Mouse (Mus musculus): ENCODE data around the gene Ccdc92b.

Gene Ccdc92b

DNA sequence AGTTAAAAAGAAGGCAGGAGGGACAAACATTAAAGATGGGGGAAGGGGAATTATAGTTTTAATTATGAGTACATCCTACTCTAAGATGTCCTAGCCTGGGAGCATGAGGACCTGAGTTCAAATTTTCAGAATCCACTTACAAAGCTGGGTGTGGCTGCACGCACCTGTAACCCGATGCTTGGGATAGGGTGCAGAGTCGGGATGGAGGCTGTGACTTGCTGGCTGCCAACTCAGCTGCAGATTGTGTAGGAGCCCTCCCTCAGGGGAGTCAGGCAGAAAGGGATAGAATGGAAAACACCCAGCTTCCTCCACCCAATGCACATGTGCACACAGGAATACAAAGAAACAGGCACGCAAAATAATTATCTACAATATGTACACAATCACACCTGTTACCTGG, 6.0 kb upstream of the Ccdc92b start:
- no peak for DNase-seq

DNA sequence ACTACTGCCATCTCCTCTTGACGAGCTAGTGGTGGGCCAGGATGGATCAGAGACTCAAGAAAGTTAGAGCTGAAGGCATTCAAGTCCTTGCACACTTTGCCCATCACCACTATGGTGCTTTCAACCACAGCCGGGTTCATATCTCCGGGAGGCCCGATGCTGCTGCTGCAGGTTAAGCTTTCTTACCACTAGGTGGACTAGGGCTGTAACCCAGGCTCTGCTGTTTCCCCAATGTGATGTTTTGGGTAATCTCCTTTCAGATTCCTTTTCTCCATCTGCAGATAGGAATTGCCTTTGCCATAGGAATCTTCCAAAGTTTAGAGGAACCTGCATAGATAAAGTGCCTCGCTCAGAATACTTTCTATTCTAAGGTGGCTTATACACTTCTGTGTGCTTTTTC, 3.8 kb upstream of the Ccdc92b start:
- DNase-seq: no peak

DNA sequence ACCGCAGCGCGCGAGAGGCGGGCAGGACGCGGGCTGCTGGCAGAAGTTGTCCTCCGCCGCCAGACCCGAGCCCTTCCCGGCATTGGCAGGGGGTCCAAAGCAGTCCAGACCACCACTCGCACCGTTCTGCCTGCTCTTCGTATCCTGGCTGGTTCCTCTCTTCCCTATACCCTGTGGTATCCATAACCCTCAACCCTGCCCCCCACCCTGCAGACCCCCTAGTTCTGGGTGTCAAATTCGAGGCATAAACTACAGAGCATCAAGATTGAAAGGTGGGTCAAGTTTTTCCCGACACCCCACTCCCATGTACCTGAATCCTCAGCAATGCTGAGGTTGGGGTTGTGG, 523 bp downstream of the Ccdc92b start:
- no peak for DNase-seq

DNA sequence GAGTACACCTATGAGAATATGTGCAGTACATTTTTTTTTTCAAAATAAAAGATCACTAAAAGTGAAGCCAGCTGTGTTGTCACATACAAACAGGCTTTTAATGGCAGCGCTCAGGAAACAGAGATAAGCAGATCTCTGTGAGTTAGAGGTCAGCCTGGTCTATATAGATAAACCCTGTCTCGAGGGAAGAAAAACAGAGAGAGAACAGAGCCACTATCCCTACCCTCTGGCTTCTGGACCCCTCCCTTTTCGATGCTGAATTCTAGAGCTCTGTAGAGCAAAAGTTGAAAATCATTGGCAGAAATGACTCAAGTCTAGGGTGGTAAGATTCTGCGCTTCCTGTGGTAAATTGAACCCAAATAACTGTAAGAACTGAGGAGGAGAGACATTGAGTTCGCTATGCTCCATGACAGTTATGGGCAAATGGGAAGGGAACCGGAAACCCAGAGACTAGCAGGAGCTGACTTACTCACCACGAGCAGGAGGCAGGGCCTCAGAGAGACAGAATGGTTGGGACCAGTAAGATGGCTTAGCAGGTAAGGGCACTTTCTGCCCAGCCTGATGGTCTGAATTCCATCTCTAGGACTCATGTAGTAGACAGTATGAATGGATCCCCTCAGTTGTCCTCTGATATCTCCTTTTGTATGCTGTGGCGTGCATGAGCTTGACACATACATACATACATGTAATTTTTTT, 2.7 kb downstream of the Ccdc92b start:
- DNase-seq: no peak

DNA sequence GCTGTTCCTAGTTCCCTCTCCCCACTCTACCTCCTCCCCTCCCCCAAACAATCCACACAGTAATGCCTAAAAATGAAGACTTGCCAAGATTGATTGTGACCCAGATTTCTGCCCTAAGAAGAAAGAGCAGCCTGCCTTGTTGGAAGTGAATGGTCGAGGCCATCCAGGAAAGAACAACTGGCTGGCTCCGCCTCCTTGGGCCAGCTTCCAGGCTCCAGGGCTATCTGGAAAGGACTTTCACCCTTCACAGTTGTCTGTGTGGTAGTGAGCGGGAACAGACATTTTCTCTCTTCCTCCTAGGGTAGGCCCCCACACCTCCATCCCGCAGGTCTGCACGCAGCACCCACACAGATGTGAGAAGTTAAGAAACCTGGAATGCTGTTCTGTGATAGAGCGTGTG, 4.3 kb downstream of the Ccdc92b start:
- DNase-seq: no peak

DNA sequence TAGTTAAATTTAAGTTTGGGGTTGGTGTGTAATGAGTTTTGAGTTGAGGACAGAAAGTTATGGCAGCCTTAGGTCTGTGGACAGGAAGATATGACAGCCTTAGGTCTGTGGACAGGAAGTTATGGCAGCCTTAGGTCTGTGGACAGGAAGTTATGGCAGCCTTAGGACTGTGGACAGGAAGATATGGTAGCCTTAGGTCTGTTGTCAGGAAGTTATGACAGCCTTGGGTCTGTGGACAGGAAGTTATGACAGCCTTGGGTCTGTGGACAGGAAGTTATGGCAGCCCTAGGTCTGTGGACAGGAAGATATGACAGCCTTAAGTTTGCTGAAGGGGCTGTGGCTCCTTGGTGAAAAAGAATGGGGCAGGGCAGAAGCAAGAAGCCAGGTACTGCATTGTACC, 5.9 kb downstream of the Ccdc92b start:
- no peak for DNase-seq

DNA sequence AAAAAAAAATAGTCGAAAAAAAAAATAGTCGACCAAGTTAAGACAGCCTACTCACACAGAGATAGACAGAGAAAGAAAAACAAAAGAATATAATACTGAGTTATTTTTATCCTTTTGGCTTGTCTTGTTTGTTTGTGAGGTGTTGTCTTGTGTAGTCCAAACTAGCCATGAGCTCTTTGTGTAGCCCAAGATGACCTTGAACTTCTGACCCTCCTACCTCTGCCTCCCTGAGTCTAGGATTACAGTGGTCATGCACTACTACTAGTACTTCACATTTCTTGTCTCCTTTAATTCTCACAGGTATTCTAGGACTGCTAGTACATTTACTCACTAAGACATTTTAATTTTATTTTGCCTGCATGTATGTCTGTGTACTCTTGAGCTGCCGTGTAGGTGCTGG, 8.1 kb downstream of the Ccdc92b start:
- DNase-seq: no peak

DNA sequence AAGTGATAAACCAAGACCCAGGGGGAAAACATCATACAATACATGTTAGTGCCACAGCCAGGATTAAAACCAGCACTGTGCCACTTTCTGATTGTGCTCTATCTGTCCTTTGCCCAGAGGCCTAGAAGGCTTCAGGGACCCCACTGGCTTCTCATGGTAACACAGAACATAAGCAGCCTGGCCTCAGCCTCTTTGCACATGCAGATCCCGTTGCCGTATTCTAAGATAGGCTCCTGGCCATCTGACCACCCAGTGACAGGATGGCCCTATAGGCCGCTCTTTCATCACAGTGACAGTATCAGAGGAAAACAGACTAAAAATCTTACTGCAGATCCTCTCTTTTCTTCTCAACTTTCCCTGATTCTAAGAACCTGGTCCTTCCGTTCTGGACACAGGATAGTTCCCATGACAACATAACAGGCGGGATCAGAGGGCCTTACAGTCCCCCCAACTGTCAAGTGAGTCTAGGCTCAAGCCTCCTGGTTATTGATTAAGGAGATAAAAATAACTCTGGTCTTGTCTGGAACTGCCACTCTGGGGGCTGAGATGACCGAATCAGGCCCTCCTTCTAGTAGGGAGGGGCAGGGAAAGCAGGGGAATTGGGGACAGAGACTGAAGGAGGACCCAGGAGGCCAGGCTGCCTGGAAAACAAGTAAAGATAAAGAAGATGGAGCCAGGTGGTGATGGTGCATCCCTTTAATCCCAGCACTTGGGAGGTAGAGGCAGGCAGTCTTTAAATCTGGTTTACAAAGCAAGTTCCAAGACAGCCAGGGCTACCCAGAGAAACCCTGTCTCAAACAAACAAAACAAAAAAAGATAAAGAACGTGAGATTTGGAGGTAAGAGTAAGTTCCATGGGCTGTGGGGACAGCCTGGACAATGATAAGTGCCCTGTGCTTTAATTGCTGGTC, 12.7 kb downstream of the Ccdc92b start:
- DNase-seq: no peak

DNA sequence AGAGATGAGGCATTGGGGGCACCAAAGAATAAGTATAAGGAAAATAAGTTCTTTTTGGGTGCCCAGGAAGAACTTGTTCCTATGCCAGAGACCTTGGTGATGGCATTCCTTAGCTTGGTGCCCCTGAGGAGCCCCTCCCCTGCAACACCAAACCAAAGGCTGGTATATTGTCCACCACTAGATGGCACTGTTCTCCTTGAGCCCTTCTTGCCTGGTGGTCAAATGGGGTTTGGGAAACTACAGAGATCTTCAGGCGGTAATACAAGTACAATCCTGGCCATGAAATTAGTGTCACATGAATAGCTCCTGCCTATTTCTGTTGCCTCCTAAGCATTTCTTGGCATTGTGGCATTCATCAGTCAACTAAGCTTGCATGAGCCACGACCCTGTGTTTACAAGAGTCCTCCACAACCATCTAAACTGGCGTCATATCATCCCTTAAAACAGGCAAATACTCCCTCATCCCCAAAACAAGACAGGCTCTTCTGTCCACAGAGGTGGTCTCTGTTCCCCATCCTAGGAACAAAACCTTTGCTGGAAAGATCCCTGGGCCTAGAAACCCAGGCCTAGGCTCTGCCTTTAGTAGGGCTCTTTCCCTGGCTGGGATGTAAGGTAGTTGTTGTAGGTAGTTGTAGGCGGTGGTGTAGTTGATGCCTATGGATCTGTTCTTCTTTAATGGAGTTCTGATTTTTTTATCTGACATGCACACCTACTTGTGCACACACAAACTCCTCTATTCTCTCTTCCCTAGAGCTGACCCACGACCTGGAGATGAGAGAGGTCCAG, 15.3 kb downstream of the Ccdc92b start:
- DNase-seq: peak; percentile 89

DNA sequence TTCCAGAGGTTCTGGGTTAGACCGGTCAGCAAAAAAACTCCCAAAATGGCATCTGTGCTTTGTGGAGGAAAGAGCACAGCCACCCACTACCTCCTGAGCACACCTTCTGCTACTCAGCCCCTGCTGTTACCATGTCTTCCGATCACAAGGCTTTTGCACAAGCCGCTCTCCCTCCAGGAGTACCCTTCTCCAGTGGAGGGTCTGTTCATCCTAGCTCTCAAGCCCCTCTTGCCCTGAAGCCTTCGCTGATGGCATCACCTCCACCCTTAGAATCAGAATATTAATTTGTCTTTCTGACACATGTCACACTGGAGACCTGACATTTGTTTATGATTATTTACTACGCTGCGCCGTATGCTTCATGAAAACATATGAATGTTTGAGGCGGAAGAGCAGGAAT, 18.1 kb downstream of the Ccdc92b start:
- peak; percentile 8 for DNase-seq

DNA sequence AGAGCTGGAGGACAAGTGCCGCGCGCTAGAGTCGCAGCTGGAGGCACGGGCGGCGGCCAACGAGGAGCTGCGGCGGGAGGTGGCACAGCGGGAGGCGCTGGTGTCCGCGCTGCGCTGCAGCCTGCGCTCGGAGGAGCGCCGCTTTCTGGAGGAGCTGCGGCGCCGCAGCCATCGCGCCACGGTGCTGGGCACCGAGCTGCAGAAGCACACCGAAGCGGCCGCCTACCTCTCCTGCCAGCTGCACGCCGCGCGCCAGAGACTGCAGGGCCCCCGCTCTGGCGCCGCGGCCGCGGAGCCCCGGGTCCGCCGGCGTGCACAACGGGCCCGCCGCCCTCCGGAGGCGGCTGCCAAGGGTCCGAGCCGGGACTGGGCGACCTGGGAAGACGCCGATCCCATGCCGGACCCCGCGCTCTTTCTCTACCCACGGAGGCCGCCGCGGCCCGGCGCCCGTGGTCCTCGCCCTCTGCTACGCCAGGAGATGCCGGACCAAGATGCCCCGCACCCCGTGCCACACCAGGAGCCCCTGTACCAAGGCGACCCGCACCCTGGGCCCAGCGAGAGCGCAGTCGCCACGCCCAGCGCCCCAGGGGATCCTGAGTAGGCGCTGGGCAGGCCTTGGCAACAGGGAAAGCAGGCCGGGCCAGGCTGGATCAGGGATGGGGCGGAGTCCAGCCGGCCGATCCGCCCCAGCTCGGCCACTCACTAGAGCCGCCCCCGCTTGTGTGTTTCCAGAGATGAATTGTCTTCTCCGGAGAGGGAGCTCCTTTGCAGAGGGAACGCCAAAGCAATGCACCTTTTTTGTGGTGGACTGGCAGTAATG, 18.8 kb downstream of the Ccdc92b start:
- peak; percentile 88 for DNase-seq

DNA sequence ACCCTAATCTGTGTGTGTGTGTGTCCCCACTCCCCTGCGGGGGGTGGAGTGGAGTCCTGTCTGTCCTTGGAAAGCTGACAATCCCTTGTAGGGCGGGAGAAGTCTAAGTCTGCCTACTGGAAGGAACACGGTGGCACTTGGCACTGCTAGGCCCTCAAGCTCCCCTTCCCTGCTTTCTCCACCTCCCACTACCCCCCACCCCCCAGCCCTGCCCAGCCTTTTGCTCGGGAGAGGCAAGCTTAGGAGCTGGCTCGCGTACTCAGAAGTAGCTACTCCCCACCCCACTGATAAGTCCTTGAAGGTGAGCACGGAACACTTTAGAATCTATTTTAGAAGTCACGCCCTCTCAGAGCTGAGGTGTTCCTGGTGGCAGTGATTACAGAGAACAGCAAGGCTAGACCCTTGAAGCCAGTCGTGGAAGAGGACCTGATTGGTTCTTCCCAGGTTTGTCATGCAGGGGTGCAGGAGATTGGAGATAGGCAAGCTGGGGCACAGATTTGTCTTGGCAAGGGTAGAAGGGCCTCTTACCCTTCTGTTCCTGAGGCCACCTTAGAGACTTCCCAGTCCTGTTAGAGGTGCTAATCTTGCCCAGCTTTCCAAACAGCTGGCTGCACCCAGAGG, 19.5 kb downstream of the Ccdc92b start:
- DNase-seq: no peak

DNA sequence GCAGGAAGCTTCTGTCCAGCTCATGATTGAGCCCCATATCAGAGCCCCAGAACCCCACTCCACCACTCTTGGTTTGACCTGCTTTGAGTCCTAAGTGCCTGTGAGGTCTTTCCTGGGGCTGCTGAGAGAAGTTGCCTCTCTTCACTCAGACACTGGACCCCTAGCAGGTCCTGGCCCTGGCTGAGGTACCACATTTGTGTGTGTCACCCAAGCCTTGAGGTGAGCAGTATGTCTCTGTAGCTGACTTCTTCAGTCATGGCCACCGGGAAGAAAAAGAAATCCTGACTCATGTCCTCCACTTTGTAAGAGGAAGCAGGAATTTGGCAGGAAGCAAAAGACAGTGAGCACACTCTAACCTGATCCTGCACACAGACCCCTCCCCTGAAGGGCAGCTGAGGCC, 20.2 kb downstream of the Ccdc92b start:
- DNase-seq: no peak

DNA sequence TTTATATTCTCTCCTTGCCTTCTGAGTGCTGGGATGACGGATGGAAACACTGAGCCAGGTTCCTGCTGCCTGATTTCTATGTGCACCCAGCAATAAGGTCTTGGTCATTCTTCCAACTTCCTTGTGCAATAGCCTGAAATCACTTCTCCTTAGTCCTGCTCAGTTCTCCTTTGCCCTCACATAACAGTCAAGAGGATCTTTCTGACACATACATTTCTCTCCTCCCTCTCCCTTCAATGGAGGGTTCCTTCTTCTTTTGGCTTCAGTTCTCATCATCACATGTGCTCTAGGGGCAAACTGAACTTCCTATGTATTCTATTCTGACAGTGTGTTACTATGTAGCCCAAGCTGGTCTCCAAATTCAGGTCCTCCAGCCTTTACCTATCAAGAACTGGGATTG, 28.6 kb downstream of the Ccdc92b start:
- DNase-seq: no peak

DNA sequence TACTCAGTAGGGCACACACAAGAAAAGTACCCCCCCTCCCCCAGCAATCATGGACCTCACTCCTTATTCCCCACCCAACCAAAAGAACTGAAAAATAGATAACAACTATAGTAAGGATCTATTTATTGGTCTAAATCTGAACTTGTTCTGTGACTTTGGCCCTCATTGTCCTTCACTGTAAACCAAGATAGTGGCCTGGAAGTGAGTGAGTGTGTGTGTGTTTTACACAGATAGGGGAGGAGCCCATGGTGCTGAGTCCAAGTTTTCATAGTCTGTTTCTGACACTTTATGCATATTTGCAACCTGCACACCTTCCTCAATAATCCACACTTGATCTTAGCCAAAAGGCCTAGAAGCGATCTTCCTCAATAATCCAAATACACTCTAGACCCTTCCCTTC, 29.3 kb downstream of the Ccdc92b start:
- DNase-seq: no peak

DNA sequence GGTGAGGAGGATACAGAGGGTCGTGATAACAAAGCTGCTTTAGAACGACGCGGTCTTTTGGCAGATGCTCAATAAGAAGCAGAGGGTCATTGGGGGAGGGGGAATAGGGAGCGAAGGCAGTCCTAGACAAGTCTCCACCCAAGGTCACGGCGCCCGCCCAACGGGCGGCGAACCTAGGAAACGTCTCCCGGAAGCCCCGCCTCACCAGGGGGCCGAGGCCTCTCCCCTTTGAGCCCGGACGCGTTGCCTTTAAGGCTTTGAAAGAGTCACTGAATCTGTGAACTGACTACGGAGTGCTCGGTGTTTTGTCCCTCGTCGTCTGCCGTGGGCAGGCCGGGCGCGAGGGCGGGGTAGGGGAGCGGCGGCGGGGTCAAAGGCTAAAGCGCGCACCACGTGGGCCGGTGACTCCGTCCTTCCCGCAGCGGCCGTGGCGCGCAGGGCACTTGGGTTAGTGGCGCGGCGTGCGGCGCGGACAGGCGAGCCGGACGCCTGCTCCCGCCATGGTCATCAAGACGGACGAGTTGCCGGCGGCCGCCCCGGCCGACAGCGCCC, 29.8 kb downstream of the Ccdc92b start, which contains the start of gene Cluh:
Cluh (plus strand) TSS at position 401 of the 552 bp plus-strand sequence.
- peak; percentile 96 for DNase-seq

DNA sequence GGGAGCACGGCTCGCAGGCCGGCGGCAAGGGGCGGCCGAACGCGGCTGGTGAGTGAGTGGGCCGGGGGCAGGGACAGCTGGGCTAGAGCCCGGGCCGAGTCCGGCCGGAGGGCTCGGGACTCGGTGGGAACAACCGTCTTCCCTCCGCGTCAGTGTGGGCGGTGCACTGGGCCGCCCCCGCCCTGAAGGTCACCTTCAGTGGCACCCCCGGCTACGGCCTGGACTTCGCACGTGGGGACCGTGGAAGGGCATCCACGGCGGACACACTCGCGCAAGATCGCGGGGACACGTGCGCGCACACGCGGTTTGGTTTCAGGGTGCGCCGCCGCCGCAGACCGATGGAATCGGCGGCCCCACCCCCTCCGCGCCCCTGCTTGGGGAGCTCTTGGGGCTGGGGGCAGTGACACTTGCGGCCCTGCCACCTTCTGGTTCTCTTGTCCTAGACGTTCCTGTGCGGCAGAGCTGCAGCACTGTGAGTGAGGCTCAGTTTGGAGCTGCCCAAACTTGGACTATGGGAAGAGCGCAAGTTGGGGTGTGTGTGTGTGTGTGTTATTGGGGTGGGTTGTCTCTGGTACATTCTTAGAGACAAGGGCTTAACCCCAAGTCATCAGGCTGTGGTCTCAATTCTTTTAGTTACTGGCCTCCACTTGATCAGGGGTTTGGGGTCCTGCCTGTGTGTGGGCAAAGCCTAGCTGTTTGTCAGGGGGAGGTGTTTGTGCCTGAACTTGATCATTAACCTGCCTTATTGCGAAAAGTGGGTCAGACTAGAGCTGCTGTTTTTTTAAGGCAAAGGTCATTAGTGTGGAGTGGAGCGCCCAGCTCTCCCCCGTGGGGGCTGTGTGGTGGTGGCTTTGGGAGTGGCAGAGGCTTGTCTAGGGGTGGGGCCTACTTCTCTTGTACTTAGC, 30.5 kb downstream of the Ccdc92b start:
- peak; percentile 47 for DNase-seq

DNA sequence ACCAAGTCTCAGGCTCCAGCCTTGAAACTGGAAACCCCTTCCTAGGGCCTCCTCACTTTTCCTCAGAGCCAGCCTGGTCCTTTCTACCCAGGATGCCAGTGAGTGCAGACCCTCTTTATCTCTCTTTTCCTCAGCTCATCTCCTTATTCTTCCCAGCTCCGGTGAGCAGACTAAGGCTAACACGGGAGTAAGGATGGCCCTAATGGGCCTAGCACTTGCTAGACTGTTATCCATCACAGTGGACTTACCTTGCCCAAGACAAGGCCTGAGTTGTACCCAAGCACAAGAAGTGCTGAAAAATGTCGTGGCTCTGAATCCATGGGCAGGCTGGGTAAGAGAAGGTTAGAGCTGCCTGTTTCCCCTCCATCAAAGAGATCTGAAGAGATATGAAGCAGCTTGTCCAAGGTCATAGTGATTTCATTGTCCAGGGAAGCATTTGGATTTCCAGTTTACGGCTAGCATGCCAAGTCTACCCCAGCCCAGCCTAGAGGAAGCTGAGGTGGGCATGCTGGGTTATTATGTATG, 31.2 kb downstream of the Ccdc92b start:
- no peak for DNase-seq

DNA sequence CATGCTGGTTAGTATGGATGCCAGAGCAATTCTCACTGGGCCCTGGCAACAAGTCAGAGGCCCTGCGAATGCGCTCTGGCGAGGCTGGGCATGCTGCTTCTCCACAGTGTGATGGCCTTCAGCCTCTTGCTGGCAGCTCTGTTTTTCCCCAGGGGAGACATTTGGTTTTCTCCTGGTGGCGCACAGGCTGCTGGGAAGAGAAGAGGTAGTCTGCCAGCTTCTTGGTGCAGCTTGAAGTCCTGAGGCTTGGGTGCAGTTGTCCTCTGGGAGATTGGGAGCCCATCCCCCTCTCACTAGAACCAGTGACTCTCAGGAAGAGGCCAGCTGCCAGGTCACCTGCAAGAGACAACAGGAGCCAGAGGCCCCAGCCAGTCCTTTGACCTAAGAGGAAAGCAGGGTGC, 33.4 kb downstream of the Ccdc92b start:
- DNase-seq: no peak

DNA sequence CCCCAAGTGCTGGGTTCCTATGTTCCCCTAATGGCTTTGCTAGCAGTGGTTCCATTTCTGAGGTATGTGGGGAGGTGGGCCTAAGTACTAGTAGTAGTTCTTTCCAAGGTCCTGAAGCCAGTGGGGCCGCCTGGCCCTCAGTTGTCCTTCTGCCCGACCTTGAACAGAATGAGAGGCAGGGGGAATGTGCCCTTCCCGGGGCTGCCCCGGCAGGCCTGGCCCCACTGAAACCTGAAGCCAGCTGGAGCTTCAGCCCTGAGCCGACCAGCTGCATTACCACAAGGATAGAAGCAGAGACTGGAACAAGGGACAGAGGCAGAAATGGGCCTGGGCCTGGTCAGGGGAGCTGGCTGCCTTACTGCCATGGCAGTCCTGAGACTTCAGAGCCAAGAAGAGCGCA, 34.0 kb downstream of the Ccdc92b start:
- DNase-seq: no peak

DNA sequence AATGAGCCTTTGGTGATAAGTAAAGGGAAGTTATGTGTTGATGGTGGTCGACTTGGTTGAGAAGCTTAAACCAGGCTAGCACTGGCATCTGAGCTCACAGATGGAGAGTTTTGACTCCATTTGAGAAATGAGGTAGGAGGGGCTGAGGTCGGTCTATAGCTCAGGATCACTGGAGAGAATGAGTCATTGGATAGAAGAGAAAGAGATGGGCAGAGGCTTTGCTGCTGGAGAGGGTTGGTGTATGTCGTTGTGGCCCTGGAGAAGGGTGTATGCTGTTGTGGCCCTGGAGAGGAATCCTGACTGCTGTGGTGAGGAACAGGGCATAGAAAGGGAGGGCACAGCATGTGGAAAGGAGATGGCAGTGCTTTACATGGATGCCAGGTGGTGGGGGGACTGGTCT, 36.5 kb downstream of the Ccdc92b start:
- no peak for DNase-seq

All from embryo, embryonic 11 days (tissue).